Mouse (Mus musculus) left cerebral cortex, postnatal 4 days (tissue): Measurements from ENCODE around the gene Gm10153. TPM values are rescaled to one million over a fixed set of nuclear protein-coding genes. Genes with fewer than 3 reads are reported as not detected.
"Not testable (repeated sequence)": the region's sequence is repeated elsewhere in the genome, so short reads cannot be mapped to it uniquely, and the experiment has no call there.

Source experiments
- DNase-seq: peaks from one replicate; pipeline ENCODE4 v3.0.0-alpha.2; 2022
- intact Hi-C: fragments of 180-260 bp; cut with DNase I; formaldehyde crosslinking; loops from one replicate; pipeline ENCODE4 v1.15.1; 2025
- total RNA-seq, 2 experiments: library from RNA; stranded (reverse); gene quantifications; 2 replicates each; pipeline ENCODE4 v1.2.3; 2021

Gm10153 gene
- total RNA-seq, result not detected

GRCm38 (mm10) chr7:142190289-142190688, at the start of gene Gm10153:
Gm10153 (minus strand) TSS chr7:142190389.
- intact Hi-C loops, result no loop called here
- DNase-seq, result no peak

- no peak for DNase-seq
- intact Hi-C loops, result no loop called here
Measured at GRCm38 (mm10) chr7:142231540-142231939, 41.4 kb upstream of the Gm10153 start.

- DNase-seq, intact Hi-C loops: not testable (repeated sequence)
Measured at GRCm38 (mm10) chr7:142229871-142230270, 39.7 kb upstream of the Gm10153 start, which contains the start of gene Krtap5-5. Krtap5-5 (minus strand) TSS chr7:142229971.

GRCm38 (mm10) chr7:142224518-142224917, 34.3 kb upstream of the Gm10153 start:
- intact Hi-C loops, result no loop called here
- peak; percentile 8 for DNase-seq

GRCm38 (mm10) chr7:142212136-142212535, 21.9 kb upstream of the Gm10153 start:
- intact Hi-C loops, DNase-seq: not testable (repeated sequence)

GRCm38 (mm10) chr7:142211559-142211958, 21.4 kb upstream of the Gm10153 start, which contains the start of gene Gm7579:
Gm7579 (plus strand) TSS chr7:142211859.
- intact Hi-C loops, result no loop called here
- DNase-seq, result no peak

- intact Hi-C loops, DNase-seq: not testable (repeated sequence)
Measured at GRCm38 (mm10) chr7:142206891-142207290, 16.7 kb upstream of the Gm10153 start.

GRCm38 (mm10) chr7:142205488-142205887, 15.3 kb upstream of the Gm10153 start:
- DNase-seq, result no peak
- intact Hi-C loops, result no loop called here

- intact Hi-C loops, result no loop called here
- no peak for DNase-seq
Measured at GRCm38 (mm10) chr7:142201064-142201463, 10.9 kb upstream of the Gm10153 start, which contains the start of gene Krtap5-3. Krtap5-3 (plus strand) TSS chr7:142201364.

- DNase-seq, result no peak
- intact Hi-C loops, result no loop called here
Measured at GRCm38 (mm10) chr7:142198748-142199147, 8.6 kb upstream of the Gm10153 start.

GRCm38 (mm10) chr7:142188156-142188555, 2.0 kb downstream of the Gm10153 start:
- intact Hi-C loops, result no loop called here
- DNase-seq, result peak; percentile 31

- peak; percentile 78 for DNase-seq
- intact Hi-C loops, result no loop called here
Measured at GRCm38 (mm10) chr7:142181021-142181420, 9.2 kb downstream of the Gm10153 start.

- no peak for DNase-seq
- intact Hi-C loops, result no loop called here
Measured at GRCm38 (mm10) chr7:142178685-142179084, 11.5 kb downstream of the Gm10153 start.

GRCm38 (mm10) chr7:142175905-142176304, 14.3 kb downstream of the Gm10153 start, which contains the start of gene Krtap5-2:
Krtap5-2 (minus strand) TSS chr7:142176005.
- intact Hi-C loops, DNase-seq: not testable (repeated sequence)

- intact Hi-C loops, result no loop called here
- DNase-seq, result no peak
Measured at GRCm38 (mm10) chr7:142169836-142170235, 20.4 kb downstream of the Gm10153 start.

- intact Hi-C loops, DNase-seq: not testable (repeated sequence)
Measured at GRCm38 (mm10) chr7:142165639-142166038, 24.6 kb downstream of the Gm10153 start, which contains the start of gene Gm4553. Gm4553 (minus strand) TSS chr7:142165739.

- intact Hi-C loops, result no loop called here
- no peak for DNase-seq
Measured at GRCm38 (mm10) chr7:142159366-142159765, 30.8 kb downstream of the Gm10153 start.

- intact Hi-C loops, DNase-seq: not testable (repeated sequence)
Measured at GRCm38 (mm10) chr7:142157013-142157412, 33.2 kb downstream of the Gm10153 start, which contains the start of gene Gm29735. Gm29735 (minus strand) TSS chr7:142157113.

- no peak for DNase-seq
- intact Hi-C loops, result no loop called here
Measured at GRCm38 (mm10) chr7:142155308-142155707, 34.9 kb downstream of the Gm10153 start.

- intact Hi-C loops, result no loop called here
- DNase-seq, result no peak
Measured at GRCm38 (mm10) chr7:142152191-142152590, 38.0 kb downstream of the Gm10153 start.

- DNase-seq, result no peak
- intact Hi-C loops, result loop anchor here (10.0 kb wide), 1 partner anchor 96 kb away; the partner anchor contains the start of gene Gm40460
Measured at GRCm38 (mm10) chr7:142148633-142149032, 41.6 kb downstream of the Gm10153 start.

GRCm38 (mm10) chr7:142146033-142146432, 44.2 kb downstream of the Gm10153 start:
- intact Hi-C loops, result loop anchor here (10.0 kb wide), 1 partner anchor 99 kb away; the partner anchor contains the start of gene Gm40460
- peak; percentile 56 for DNase-seq
